Mouse (Mus musculus): ENCODE measurements at regions not wholly inside any gene's neighbourhood (a gene's known extent, or its start where the extent isn't known, plus 50 kb on each side); places are given as distances from the start of the nearest gene placed in this dataset.

DNA sequence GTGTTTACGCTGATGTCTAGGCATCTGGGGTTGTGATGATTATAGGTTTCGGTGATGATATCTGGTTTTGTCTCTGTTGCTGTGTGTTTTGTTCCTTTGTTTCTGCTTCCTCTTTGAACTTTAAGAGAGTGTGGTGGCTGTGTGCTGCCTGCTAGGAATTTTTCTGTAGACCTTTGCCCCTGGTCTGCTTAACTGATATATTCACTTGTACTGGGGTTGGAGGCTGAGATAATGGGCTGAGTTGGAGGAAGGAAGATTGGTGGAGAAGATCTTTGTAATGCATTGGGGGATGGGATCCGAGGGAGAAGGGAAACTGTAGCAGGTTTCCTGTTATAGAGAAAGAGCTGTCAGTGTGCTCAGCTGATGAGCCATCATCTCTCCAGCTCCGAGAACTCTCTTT is 55.8 kb downstream of the Mid1ip1 start:
- peaks cover 20% of the 10 kb centered on the region for H3K27me3 ChIP-seq (ENCODE audit: low read depth, poor library complexity, severe bottlenecking)
- H3K9me3 ChIP-seq (replicated peaks) = no peaks in the 10 kb centered on the region
- H3K4me3 ChIP-seq = no peak overlapping the region
- no peaks in the 10 kb centered on the region for H3K36me3 ChIP-seq
- WGBS = 70% methylated on average over 4 of the region's 4 CpGs
- H3K27ac ChIP-seq = no peak overlapping the region
- no peaks in the 10 kb centered on the region for H3K4me1 ChIP-seq
- DNase-seq (ENCODE audit: low spot score) = no peak

GRCm38 (mm10) chrX:10775714-10776515 is 61.1 kb downstream of the Mid1ip1 start:
- WGBS = 42% methylated on average over 8 of the region's 8 CpGs
- no peak for DNase-seq (ENCODE audit: low spot score)
- Histone ChIP-seq H3K27me3 (ENCODE audit: low read depth, poor library complexity, severe bottlenecking) (peaks cover 30% of the 10 kb centered on the region), H3K4me3 (no peak overlapping the region), H3K9me3 (replicated peaks) (no peaks in the 10 kb centered on the region), H3K27ac (no peak overlapping the region), H3K4me1 (no peaks in the 10 kb centered on the region), H3K36me3 (no peaks in the 10 kb centered on the region)

DNA sequence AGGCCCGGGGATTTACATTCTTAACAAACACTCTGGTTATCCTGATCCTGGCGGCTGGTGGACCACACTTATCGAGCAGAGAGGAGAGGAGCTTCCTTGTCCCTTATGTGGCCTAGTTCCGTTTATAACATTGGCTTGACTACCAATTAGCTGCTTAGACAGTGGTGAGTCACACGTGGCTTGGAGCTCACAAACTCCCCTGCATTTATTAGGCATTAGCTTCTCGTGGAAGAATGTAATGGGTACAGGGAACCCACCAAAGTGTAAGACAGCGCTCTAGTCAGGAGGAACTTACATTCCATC is 61.7 kb downstream of the Mid1ip1 start:
- Histone ChIP-seq H3K4me1 (no peaks in the 10 kb centered on the region), H3K27me3 (ENCODE audit: low read depth, poor library complexity, severe bottlenecking) (peaks cover 30% of the 10 kb centered on the region), H3K9me3 (replicated peaks) (no peaks in the 10 kb centered on the region), H3K4me3 (no peak overlapping the region), H3K36me3 (no peaks in the 10 kb centered on the region), H3K27ac (no peak overlapping the region)
- DNase-seq (ENCODE audit: low spot score) = no peak
- 53% methylated on average over 7 of the region's 7 CpGs for WGBS

DNA sequence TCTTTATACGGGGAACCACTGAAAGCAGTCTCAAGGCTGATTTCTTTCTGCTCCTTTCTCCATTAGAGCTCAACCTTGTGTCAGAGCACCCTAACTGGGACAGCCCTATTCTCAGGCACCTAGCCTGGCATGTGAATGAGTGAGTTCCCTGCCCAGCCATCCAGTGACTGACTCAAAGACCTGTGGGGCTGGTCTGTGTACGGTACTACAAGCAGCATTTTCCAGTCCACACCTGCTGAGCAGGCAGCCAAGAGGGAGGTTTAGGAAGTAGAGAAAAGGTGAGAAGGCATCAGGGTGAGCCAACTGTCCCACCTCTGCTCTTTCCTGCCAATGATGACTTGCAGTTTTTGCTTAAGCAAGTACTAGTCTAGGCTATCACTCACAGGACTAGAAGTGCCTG is 63.2 kb downstream of the Mid1ip1 start:
- H3K4me1 ChIP-seq = no peaks in the 10 kb centered on the region
- H3K4me3 ChIP-seq = no peak overlapping the region
- peaks cover 33% of the 10 kb centered on the region for H3K27me3 ChIP-seq (ENCODE audit: low read depth, poor library complexity, severe bottlenecking)
- no peaks in the 10 kb centered on the region for H3K36me3 ChIP-seq
- H3K27ac ChIP-seq = no peak overlapping the region
- H3K9me3 ChIP-seq (replicated peaks) = no peaks in the 10 kb centered on the region
- WGBS = 86% methylated on average over 2 of the region's 2 CpGs
- no peak for DNase-seq (ENCODE audit: low spot score)

GRCm38 (mm10) chrX:10786359-10786758 is 71.5 kb downstream of the Mid1ip1 start:
- Histone ChIP-seq H3K36me3 (no peaks in the 10 kb centered on the region), H3K4me1 (no peaks in the 10 kb centered on the region), H3K27me3 (ENCODE audit: low read depth, poor library complexity, severe bottlenecking) (0 out of 2 replicates have a peak, but pooled peaks cover 3% of the 10 kb centered on the region), H3K4me3 (no peak overlapping the region), H3K9me3 (replicated peaks) (no peaks in the 10 kb centered on the region), H3K27ac (no peak overlapping the region)
- WGBS = 80% methylated on average over 3 of the region's 3 CpGs
- no peak for DNase-seq (ENCODE audit: low spot score)

- 92% methylated on average over 2 of the region's 2 CpGs for WGBS
- no peak for DNase-seq (ENCODE audit: low spot score)
- no peaks in the 10 kb centered on the region for H3K9me3 ChIP-seq (replicated peaks)
- 0 out of 2 replicates have a peak, but pooled peaks cover 2% of the 10 kb centered on the region for H3K27me3 ChIP-seq (ENCODE audit: low read depth, poor library complexity, severe bottlenecking)
- no peaks in the 10 kb centered on the region for H3K36me3 ChIP-seq
- H3K27ac ChIP-seq = no peak overlapping the region
- H3K4me1 ChIP-seq = no peaks in the 10 kb centered on the region
- no peak overlapping the region for H3K4me3 ChIP-seq
Observed at GRCm38 (mm10) chrX:10787057-10787456, 72.2 kb downstream of the Mid1ip1 start.

DNA sequence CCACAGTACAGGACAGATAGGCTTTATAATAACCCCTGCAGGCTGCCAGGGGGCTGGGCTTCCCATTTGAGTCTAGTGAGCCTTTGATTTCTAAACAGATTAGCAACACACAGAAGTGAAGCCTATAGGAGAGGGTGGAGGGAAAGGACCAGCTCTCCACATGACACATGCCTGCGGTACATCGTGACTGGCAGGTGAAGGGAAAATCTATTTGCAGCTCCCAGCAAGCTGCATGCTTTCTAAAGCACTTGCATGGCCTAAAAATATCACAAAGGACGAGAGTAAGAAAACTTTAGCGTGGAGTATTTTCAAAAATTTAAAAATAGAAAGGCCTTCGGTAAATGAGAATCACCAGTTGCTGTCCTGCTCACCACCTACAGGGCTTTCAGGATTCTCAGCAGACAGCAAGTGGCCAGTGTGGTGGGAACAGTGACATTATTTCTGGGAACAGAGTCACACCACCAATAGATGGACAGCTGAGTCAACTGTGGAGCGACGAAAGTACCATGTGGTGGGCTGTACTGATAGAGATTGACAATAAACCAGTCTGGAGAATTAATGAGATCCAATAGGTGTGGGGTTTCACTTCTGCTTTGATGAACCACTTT is 105.6 kb downstream of the Mid1ip1 start:
- no peak overlapping the region for H3K27ac ChIP-seq
- 87% methylated on average over 7 of the region's 7 CpGs for WGBS
- no peak for DNase-seq (ENCODE audit: low spot score)
- H3K4me1 ChIP-seq = no peaks in the 10 kb centered on the region
- no peaks in the 10 kb centered on the region for H3K36me3 ChIP-seq
- H3K27me3 ChIP-seq (ENCODE audit: low read depth, poor library complexity, severe bottlenecking) = peaks cover 56% of the 10 kb centered on the region
- H3K4me3 ChIP-seq = no peak overlapping the region
- H3K9me3 ChIP-seq (replicated peaks) = no peaks in the 10 kb centered on the region

DNA sequence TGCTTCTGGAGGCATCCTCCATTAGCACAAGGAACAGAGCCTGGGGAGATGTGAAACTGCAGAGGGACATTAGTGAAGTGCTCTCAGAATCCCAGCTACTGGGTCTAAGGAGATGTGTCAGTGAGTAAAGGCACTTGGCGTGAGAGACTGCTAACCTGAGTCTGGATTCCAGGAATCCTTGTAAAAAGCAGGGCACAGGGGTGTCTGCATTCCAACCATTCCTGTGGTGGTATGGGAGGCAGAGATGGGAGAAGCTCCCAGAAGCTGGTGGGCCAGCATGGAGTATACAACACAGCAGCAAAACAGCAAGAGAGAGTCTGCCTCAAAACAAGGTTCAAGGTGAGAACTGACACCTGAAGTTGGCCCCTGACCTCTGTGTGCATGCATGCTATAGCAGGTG is 118.9 kb downstream of the Mid1ip1 start:
- H3K9me3 ChIP-seq (replicated peaks) = no peaks in the 10 kb centered on the region
- peaks cover 4% of the 10 kb centered on the region; the same call in 1 of the 2 replicates for H3K4me1 ChIP-seq
- peaks cover 28% of the 10 kb centered on the region for H3K27me3 ChIP-seq (ENCODE audit: low read depth, poor library complexity, severe bottlenecking)
- no peak overlapping the region for H3K27ac ChIP-seq
- no peaks in the 10 kb centered on the region for H3K36me3 ChIP-seq
- H3K4me3 ChIP-seq = no peak overlapping the region
- 75% methylated on average over 1 of the region's 1 CpGs for WGBS
- DNase-seq (ENCODE audit: low spot score) = no peak

DNA sequence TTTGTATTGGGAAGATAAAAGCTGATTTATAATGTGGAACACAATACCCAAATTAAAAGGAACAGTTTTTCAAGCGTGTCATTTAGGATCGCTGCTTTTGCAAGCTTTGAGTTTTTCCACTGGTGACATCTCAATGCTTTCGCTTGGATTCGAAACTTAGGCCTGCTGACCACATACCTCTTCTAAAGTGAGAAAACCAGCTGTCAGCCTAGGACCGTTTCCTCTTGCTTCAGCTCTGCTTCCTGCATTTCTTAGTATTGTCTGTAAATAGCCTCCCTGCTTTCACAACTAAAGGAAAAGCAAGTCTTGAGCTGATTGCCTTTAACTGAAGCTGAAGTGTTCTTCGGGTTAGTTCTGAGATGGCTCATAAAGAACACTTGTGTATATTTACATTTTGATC is 142.3 kb downstream of the Mid1ip1 start:
- Histone ChIP-seq H3K9me3 (replicated peaks) (no peaks in the 10 kb centered on the region), H3K27ac (no peak overlapping the region), H3K27me3 (ENCODE audit: low read depth, poor library complexity, severe bottlenecking) (peaks cover 41% of the 10 kb centered on the region; the same call in 1 of the 2 replicates), H3K36me3 (no peaks in the 10 kb centered on the region), H3K4me1 (no peaks in the 10 kb centered on the region), H3K4me3 (no peak overlapping the region)
- no peak for DNase-seq (ENCODE audit: low spot score)
- WGBS = 82% methylated on average over 6 of the region's 6 CpGs

- DNase-seq (ENCODE audit: low spot score) = no peak
- 60% methylated on average over 3 of the region's 3 CpGs for WGBS
- peaks cover 41% of the 10 kb centered on the region; the same call in 1 of the 2 replicates for H3K27me3 ChIP-seq (ENCODE audit: low read depth, poor library complexity, severe bottlenecking)
- no peak overlapping the region for H3K27ac ChIP-seq
- no peak overlapping the region for H3K4me3 ChIP-seq
- H3K9me3 ChIP-seq (replicated peaks) = no peaks in the 10 kb centered on the region
- H3K36me3 ChIP-seq = no peaks in the 10 kb centered on the region
- no peaks in the 10 kb centered on the region for H3K4me1 ChIP-seq
Observed at GRCm38 (mm10) chrX:10857668-10858067, 142.9 kb downstream of the Mid1ip1 start.

- Histone ChIP-seq H3K4me3 (no peak overlapping the region), H3K36me3 (no peaks in the 10 kb centered on the region), H3K27me3 (ENCODE audit: low read depth, poor library complexity, severe bottlenecking) (peaks cover 51% of the 10 kb centered on the region), H3K4me1 (peaks cover 3% of the 10 kb centered on the region; the same call in 1 of the 2 replicates), H3K27ac (no peak overlapping the region), H3K9me3 (replicated peaks) (no peaks in the 10 kb centered on the region)
- no peak for DNase-seq (ENCODE audit: low spot score)
- 87% methylated on average over 4 of the region's 4 CpGs for WGBS
Observed at GRCm38 (mm10) chrX:10871613-10872012, 156.8 kb downstream of the Mid1ip1 start.

- Histone ChIP-seq H3K36me3 (no peaks in the 10 kb centered on the region), H3K9me3 (replicated peaks) (no peaks in the 10 kb centered on the region), H3K4me1 (peaks cover 17% of the 10 kb centered on the region), H3K27me3 (ENCODE audit: low read depth, poor library complexity, severe bottlenecking) (peaks cover 46% of the 10 kb centered on the region), H3K4me3 (no peak overlapping the region), H3K27ac (no peak overlapping the region)
- 21% methylated on average over 5 of the region's 5 CpGs for WGBS
- peak; percentile 74 for DNase-seq (ENCODE audit: low spot score)
Observed at GRCm38 (mm10) chrX:10877856-10878255, 163.0 kb downstream of the Mid1ip1 start.

DNA sequence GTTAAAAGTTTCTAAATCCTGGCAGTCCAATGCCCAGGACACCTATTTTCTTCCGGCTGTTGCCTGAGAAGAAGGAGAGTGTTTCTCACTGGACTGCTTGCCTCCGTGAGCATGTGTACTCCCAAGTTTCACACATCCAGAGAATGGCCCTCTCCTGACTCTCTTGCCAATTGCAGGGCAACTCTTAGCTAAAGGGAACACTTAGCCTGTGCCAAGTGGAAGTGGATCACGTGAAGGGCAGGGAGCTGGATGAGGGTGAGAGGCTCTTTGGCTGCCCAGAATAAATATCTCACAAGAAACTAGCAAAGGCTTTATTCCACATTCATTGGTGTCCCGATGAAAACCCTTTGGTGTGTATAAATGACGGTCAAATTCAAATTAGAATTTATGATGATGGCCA is 164.1 kb downstream of the Mid1ip1 start:
- H3K4me1 ChIP-seq = peaks cover 17% of the 10 kb centered on the region
- no peaks in the 10 kb centered on the region for H3K36me3 ChIP-seq
- no peak overlapping the region for H3K4me3 ChIP-seq
- DNase-seq (ENCODE audit: low spot score) = no peak
- H3K9me3 ChIP-seq (replicated peaks) = no peaks in the 10 kb centered on the region
- peaks cover 40% of the 10 kb centered on the region for H3K27me3 ChIP-seq (ENCODE audit: low read depth, poor library complexity, severe bottlenecking)
- H3K27ac ChIP-seq = no peak overlapping the region
- WGBS = 85% methylated on average over 5 of the region's 5 CpGs

Measured in limb, embryonic 10.5 days (tissue).